In genomic region chr8:30494851-30495355, GRCm38 (mm10) we compare ENCODE assay signal across 19 mouse cellular contexts.
"Had no signal": no experiment of that assay in that cellular context is flagged by ENCODE, and none has a peak within 500 bp of the region (broad histone marks: within the 10 kb centered on the region; RNA-seq: fewer than 3 reads in every experiment).

No protein-coding gene starts in this region.

- H3K9me3 ChIP-seq: limb, embryonic 12.5 days; limb, embryonic 15.5 days; midbrain, embryonic 10.5 days; midbrain, embryonic 13.5 days had no signal

- H3K27ac ChIP-seq: limb, embryonic 12.5 days; limb, embryonic 15.5 days; liver, embryonic 14.5 days; macrophage; midbrain, embryonic 10.5 days; midbrain, embryonic 13.5 days had no signal

- H3K36me3 ChIP-seq: limb, embryonic 12.5 days; limb, embryonic 15.5 days; midbrain, embryonic 10.5 days; midbrain, embryonic 13.5 days had no signal

- H3K4me3 ChIP-seq: limb, embryonic 12.5 days; limb, embryonic 15.5 days; midbrain, embryonic 10.5 days; midbrain, embryonic 13.5 days; myocyte had no signal

- H3K9ac ChIP-seq: limb, embryonic 12.5 days; limb, embryonic 15.5 days; liver, embryonic 14.5 days; liver, postnatal 0 days; lung, embryonic 14.5 days; midbrain, embryonic 13.5 days had no signal

- H3K4me1 ChIP-seq: limb, embryonic 12.5 days; limb, embryonic 15.5 days; midbrain, embryonic 10.5 days; midbrain, embryonic 13.5 days had no signal

- H3K4me2 ChIP-seq: limb, embryonic 12.5 days; limb, embryonic 15.5 days; liver, embryonic 11.5 days; lung, embryonic 14.5 days; midbrain, embryonic 13.5 days had no signal

- H3K27me3 ChIP-seq: limb, embryonic 12.5 days; limb, embryonic 15.5 days; midbrain, embryonic 13.5 days had no signal

- DNase-seq: kidney, adult 2 months; kidney, postnatal 14 days; kidney, postnatal 4 days; left cerebral cortex, postnatal 4 days; liver, postnatal 0 days; lung, embryonic 14.5 days; thymus, adult 18-20 months; thymus, postnatal 36 days had no signal

- ATAC-seq: intestine, postnatal 0 days; liver, postnatal 0 days; lung, postnatal 0 days; midbrain, embryonic 13.5 days; midbrain, embryonic 16.5 days had no signal
